Mouse (Mus musculus) kidney, adult 2 months (tissue): ENCODE results near the gene Atxn1. TPM values are rescaled to one million over a fixed set of nuclear protein-coding genes. Genes with fewer than 3 reads are reported as not detected.

Experiments
- DNase-seq: peaks from one replicate; pipeline ENCODE4 v3.0.0; 2021
- H3K27ac ChIP-seq: fragments of 200-500 bp; 2 replicates; pipeline ENCODE4 v1.5.1; 2012; ENCODE audit warnings: low read depth, low read length, control low read depth, inconsistent platforms; ENCODE audit not compliant: insufficient read depth
- H3K27me3 ChIP-seq: fragments of 200-500 bp; replicated peaks from 2 replicates; pipeline ENCODE4 v1.6.1; 2012; ENCODE audit warnings: mild to moderate bottlenecking, moderate library complexity, low read length, inconsistent platforms; ENCODE audit not compliant: control insufficient read depth, insufficient read depth
- H3K36me3 ChIP-seq: fragments of 200-500 bp; 2 replicates; pipeline ENCODE4 v1.6.1; 2012; ENCODE audit warnings: mild to moderate bottlenecking, moderate library complexity, low read length, inconsistent platforms; ENCODE audit not compliant: control insufficient read depth, insufficient read depth
- H3K4me1 ChIP-seq: fragments of 200-500 bp; 2 replicates; pipeline ENCODE4 v1.6.1; 2011; ENCODE audit warnings: low read length; ENCODE audit not compliant: control insufficient read depth, insufficient read depth
- H3K4me3 ChIP-seq: fragments of 200-500 bp; 2 replicates; pipeline ENCODE4 v1.5.1; 2011; ENCODE audit warnings: mild to moderate bottlenecking, low read depth, low read length, control low read depth; ENCODE audit not compliant: insufficient read depth
- CTCF ChIP-seq: fragments of 200-500 bp; conservative IDR thresholded peaks from 2 replicates; pipeline ENCODE4 v1.5.1; 2011; ENCODE audit warnings: low read depth, mild to moderate bottlenecking, control low read depth, low read length, moderate library complexity, mixed read lengths; ENCODE audit not compliant: insufficient read depth, insufficient read length
- POLR2A ChIP-seq: fragments of 200-500 bp; IDR thresholded peaks from one replicate; pipeline ENCODE4 v1.6.1; 2011; ENCODE audit warnings: low read depth, low read length, control low read depth
- WGBS: fragments of 180-500 bp; shearing (Covaris S2); methylation state at CpG from one replicate; pipeline ENCODE4 v1.1.7; 2018; 5-methylcytosine and 5-hydroxymethylcytosine counted together
- polyA plus RNA-seq: library from polyadenylated mRNA; depleted of rRNA; stranded (reverse); fragments of >200 nt; gene quantifications from 2 replicates; pipeline ENCODE4 v1.2.3, GENCODE M21; 2012

The Atxn1 gene
- polyA plus RNA-seq, 1 experiment, result 15.0 TPM

DNA sequence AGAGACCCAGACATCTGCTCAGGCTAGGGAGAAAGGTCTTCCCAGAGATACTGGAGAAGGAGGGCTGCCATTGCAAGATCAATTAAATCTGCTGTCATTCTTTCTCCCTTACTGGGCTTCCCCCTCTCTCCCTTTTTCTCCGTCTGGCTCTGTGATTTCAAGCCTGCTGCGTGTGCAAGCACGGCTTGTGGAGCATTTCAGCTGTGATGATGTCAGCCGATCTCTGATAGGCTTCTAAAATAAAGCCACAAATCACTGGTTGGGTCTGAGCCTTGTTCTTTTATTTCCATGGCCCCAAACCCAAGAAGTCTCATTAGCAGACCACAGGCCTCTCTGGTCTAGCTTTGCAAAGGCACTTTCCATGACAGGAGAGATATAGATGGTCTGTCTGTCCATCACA is 399.9 kb downstream of the Atxn1 start:
- no peaks in the 10 kb centered on the region for H3K4me1 ChIP-seq
- 79% methylated on average over 4 of the region's 4 CpGs for WGBS
- no peak overlapping the region for H3K4me3 ChIP-seq
- no peaks in the 10 kb centered on the region; the same call in 1 of the 2 replicates for H3K36me3 ChIP-seq
- no peaks in the 10 kb centered on the region for H3K27me3 ChIP-seq
- no peak for TF ChIP-seq CTCF
- no peak for TF ChIP-seq POLR2A
- DNase-seq, result no peak
- H3K27ac ChIP-seq, result no peak overlapping the region

DNA sequence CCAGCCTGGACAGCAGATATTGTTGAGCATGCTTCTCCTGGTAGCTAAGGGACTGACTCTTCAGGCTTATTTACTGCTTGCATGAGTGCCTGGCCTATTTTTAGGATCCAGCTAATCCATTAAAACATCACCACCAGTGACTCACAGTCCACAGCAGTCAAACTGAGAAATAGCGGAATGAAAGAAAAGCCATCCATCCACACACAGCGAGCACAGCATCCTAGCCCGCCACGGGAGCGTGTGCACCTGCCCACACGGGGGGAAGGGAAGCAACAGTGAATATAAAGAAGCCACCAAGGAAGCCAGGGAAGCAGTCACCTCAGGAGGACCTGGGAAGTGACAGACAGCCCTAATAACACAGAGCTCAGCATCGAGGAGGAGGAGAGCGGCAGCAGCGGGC is 402.8 kb downstream of the Atxn1 start:
- TF ChIP-seq CTCF (no peak), POLR2A (no peak)
- WGBS, result 58% methylated on average over 9 of the region's 9 CpGs
- no peaks in the 10 kb centered on the region; the same call in 1 of the 2 replicates for H3K36me3 ChIP-seq
- H3K4me3 ChIP-seq, result no peak overlapping the region
- no peak overlapping the region for H3K27ac ChIP-seq
- H3K4me1 ChIP-seq, result no peaks in the 10 kb centered on the region
- DNase-seq, result no peak
- H3K27me3 ChIP-seq, result no peaks in the 10 kb centered on the region

DNA sequence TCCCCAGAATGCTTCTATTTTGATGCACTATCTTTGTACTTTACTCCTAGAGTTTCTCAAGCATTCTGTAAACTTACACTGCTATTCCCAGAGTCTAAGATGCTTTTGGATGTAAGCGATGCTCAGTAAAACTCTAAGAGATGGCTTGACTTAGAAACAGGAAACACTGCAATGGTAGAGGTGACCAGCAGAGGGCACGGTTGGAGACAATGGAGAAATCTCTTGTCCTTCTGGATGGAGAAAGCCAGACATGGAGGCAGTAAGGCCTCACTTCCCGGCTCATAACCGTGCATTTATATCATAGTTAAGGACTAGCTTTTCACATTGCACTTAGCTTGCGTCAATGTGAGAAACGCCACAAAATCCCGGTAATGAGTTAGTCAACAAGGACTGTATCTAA is 404.3 kb downstream of the Atxn1 start:
- no peak for DNase-seq
- 74% methylated on average over 7 of the region's 7 CpGs for WGBS
- TF ChIP-seq POLR2A, result no peak
- peak; percentile 51 for TF ChIP-seq CTCF

DNA sequence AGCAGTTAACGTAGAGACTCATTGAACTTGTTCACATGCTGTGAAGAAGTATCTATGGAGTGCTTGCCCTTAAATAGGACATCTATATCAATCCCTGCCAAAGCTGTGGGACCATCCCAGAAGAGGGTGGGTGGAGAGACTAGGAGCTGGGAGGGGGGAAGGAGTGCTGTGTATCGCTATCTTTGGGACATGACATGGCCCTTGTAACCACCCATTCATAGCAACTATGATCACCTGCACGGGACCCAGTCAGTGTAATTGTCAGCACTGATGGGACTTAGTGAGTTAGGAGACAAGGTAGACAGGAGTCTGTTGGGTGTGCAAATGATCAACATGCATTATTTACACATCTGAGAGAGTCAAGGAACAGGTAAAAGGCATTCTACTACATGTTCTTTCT is 405.6 kb downstream of the Atxn1 start:
- H3K27ac ChIP-seq, result no peak overlapping the region
- no peaks in the 10 kb centered on the region for H3K27me3 ChIP-seq
- H3K4me1 ChIP-seq, result no peaks in the 10 kb centered on the region
- DNase-seq, result no peak
- H3K4me3 ChIP-seq, result no peak overlapping the region
- H3K36me3 ChIP-seq, result no peaks in the 10 kb centered on the region
- 96% methylated on average over 3 of the region's 3 CpGs for WGBS
- TF ChIP-seq CTCF, result no peak
- TF ChIP-seq POLR2A, result no peak

More for the DNA sequence above, 404.3 kb downstream of the Atxn1 start:
- no peak overlapping the region for H3K4me3 ChIP-seq
- H3K27ac ChIP-seq, result no peak overlapping the region
- H3K27me3 ChIP-seq, result no peaks in the 10 kb centered on the region
- H3K4me1 ChIP-seq, result no peaks in the 10 kb centered on the region
- no peaks in the 10 kb centered on the region for H3K36me3 ChIP-seq

DNA sequence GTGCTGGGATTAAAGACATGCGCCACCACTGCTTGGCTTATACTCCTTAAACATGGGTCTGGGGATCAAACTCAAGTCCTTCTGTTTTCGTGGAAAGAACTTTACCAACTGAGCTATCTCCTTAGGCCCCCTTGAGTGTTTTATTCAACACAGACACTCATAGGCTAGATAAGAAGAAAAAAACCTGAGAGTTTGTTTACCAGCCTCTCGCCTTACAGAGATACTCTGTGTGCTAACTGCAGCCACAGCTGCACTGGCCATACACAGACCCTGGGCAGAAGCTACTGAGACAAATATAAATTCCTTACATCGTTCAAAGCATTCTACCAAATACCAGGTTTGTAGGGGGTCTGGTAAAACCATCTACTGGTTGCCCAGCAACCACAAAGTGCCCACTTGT is 406.4 kb downstream of the Atxn1 start:
- Histone ChIP-seq H3K4me3 (no peak overlapping the region), H3K36me3 (no peaks in the 10 kb centered on the region), H3K27me3 (no peaks in the 10 kb centered on the region), H3K4me1 (no peaks in the 10 kb centered on the region), H3K27ac (no peak overlapping the region)
- DNase-seq, result no peak
- TF ChIP-seq CTCF, result no peak
- no peak for TF ChIP-seq POLR2A
- WGBS, result 87% methylated on average over 4 of the region's 4 CpGs

DNA sequence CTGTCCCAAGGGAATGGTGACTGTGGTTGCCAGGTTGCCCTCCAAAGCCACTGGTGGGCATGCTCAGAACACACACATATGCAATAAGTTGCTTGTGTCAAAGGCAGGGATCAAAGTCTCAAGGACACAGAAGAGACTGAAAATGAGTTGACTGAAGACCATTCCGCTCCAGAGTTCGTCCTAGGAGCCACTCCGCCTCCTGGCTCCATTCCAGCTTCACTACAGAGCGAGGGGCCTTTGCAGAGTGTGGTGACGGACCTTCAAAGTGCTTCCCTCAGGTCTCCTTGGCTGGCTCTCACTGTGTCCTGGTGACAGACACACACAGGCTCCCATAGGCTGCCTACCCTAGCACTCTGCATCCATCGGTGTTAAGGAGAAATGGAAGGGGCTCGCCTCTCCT is 411.1 kb downstream of the Atxn1 start:
- peak; percentile 69 for DNase-seq
- 44% methylated on average over 7 of the region's 7 CpGs for WGBS

DNA sequence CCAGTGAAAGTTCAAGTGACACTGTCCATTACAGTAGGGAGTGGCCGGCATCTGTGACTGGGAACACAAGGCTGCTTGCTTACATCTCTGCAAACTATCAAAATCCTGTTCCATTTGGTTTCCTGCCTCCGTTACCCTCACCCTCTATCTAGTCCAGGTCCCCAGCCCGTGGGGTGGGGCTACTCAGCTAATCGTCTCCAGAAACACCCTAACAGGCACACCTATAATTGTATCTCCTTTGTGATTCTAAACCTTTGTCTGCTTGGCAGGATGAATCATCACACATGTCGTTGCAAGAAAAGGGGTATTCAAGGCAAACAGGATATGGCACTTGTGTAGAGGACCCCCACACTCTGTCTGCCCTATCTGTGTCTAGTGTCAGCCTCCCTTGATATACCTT is 417.3 kb downstream of the Atxn1 start:
- Histone ChIP-seq H3K27me3 (no peaks in the 10 kb centered on the region), H3K36me3 (no peaks in the 10 kb centered on the region; the same call in 1 of the 2 replicates), H3K27ac (no peak overlapping the region), H3K4me3 (no peak overlapping the region), H3K4me1 (no peaks in the 10 kb centered on the region)
- TF ChIP-seq CTCF (no peak), POLR2A (no peak)
- DNase-seq, result no peak
- 84% methylated on average over 5 of the region's 5 CpGs for WGBS

More for the DNA sequence above, 411.1 kb downstream of the Atxn1 start:
- TF ChIP-seq CTCF, result no peak
- no peak for TF ChIP-seq POLR2A
- Histone ChIP-seq H3K4me3 (no peak overlapping the region), H3K27ac (no peak overlapping the region), H3K27me3 (no peaks in the 10 kb centered on the region), H3K4me1 (no peaks in the 10 kb centered on the region), H3K36me3 (no peaks in the 10 kb centered on the region)

DNA sequence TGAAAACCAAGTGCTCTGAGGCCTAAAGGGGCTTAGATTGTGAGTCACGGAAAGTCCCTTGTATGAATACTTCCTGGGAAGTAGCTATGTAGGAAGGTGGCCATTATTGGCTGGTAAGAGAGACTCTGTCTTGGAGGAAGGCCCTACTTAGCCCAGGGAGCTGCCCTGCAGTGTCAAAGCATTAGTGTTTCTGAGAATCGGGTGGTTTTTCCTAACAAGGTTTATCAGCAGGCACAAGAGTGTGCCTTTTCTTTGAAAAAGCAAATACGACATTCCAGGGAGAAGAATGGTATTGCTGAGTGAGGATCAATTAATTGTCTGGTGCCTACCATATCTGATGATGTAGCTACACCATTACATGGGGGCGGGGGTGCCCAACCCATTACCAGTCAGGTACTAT is 417.9 kb downstream of the Atxn1 start:
- Histone ChIP-seq H3K27me3 (no peaks in the 10 kb centered on the region), H3K4me3 (no peak overlapping the region), H3K4me1 (no peaks in the 10 kb centered on the region), H3K27ac (no peak overlapping the region), H3K36me3 (no peaks in the 10 kb centered on the region; the same call in 1 of the 2 replicates)
- DNase-seq, result no peak
- WGBS, result 91% methylated on average over 4 of the region's 4 CpGs
- no peak for TF ChIP-seq CTCF
- no peak for TF ChIP-seq POLR2A
